Mouse (Mus musculus) skeletal muscle tissue, adult 2 months (tissue): ENCODE results near the gene Per1.
A peak's percentile ranks its signal among the peaks of the same experiment; 100 is the strongest.

ENCODE experiments used
- DNase-seq: peaks from one replicate; pipeline ENCODE4 v3.0.0-alpha.2; 2012; ENCODE audit warnings: low read depth, low spot score

Per1 gene

DNA sequence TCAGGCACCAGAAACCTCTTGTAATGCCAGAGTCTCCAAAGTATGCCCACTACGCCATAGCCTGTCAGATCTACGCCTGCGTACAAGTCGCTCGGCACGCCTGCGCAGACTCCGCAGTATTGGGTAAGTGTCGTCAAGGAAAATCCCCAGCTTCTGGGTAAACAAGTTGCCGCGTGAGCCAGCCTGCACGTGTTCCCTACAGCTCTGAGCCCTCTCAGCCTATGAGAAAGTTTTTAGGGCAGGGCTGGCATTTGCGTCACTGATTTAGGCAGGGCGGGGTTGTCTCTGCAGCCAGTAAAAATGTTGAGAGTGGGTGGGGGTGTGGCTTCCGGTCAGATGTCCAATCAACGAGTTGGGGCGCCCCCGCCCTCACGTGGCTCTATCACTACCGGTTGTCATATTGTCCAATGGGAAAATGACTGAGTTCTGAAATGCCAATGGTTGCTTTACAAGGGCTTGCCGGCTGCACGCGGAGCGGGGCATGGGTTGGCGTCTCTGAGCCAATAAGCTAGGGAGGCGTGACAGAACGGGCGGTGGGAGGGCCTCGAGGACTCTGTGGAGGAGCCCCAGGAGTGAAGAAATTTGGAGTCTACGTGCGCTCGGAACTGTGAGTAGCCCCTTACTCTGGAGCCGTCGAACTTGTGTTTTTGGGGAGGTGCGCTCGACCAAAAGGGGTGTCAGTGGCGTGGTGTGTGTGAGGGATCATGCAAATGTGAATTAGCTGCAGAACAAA lies at the start of gene Per1:
Gene Per1, plus strand, starts transcription at position 521 of the 733 bp plus-strand sequence.
- peak; percentile 100 for DNase-seq

- DNase-seq, result peak; percentile 75
Observed at GRCm38 (mm10) chr11:69045531-69046394, 49.3 kb upstream of the Per1 start, which contains the start of gene Aurkb. Gene Aurkb, plus strand, starts transcription at chr11:69045647.

DNA sequence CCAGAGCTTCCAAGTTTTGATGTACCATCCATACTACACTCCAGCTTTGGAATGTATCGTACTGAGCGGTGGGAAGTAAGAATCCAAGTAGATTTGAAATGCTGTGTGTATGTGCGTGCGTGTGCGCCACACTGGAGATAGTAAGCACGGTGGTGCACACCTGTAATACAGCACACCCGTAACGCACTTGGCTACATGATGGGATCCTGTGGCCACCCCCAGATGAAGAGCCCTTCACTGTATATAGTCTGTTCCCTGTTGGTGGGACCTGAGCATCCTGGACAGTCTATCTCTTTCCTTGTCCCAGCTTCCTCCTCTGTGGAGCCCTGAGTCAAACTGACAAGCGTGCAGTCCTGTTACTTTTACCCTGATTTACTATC lies 48.6 kb upstream of the Per1 start:
- no peak for DNase-seq

DNA sequence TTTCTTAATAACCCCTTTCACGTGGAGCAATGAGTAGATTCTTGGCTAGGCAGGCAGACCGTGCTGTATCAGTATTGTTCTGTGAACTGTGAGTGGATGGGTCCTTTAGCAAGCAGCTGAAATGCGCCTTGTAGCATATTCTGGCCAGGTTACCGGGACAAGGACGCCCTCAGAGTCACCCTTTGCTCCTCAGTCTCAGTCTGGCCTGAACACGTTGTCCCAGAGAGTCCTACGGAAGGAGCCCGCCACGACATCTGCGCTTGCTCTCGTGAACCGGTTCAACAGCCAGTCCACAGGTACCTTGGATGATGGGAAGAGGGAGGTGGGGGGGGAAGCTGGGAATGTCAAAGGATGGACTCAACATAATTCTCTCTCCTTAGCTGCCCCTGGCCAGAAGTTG lies 47.4 kb upstream of the Per1 start:
- no peak for DNase-seq

DNA sequence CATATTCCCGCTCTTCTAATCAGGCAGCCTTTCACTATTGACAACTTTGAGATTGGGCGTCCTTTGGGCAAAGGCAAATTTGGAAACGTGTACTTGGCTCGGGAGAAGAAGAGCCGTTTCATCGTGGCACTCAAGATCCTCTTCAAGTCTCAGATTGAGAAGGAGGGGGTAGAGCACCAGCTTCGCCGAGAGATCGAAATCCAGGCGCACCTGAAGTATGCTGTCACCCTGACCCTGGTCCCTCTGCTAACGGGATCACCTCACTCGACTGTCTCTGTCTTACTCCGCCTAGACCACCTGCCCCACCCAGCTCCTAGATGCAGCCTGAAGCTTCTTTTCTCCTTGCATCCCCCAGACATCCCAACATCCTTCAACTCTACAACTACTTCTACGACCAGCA lies 46.9 kb upstream of the Per1 start:
- no peak for DNase-seq

- DNase-seq, result no peak
Observed at GRCm38 (mm10) chr11:69050748-69051147, 44.3 kb upstream of the Per1 start.

GRCm38 (mm10) chr11:69051771-69052170 lies 43.2 kb upstream of the Per1 start:
- no peak for DNase-seq

DNA sequence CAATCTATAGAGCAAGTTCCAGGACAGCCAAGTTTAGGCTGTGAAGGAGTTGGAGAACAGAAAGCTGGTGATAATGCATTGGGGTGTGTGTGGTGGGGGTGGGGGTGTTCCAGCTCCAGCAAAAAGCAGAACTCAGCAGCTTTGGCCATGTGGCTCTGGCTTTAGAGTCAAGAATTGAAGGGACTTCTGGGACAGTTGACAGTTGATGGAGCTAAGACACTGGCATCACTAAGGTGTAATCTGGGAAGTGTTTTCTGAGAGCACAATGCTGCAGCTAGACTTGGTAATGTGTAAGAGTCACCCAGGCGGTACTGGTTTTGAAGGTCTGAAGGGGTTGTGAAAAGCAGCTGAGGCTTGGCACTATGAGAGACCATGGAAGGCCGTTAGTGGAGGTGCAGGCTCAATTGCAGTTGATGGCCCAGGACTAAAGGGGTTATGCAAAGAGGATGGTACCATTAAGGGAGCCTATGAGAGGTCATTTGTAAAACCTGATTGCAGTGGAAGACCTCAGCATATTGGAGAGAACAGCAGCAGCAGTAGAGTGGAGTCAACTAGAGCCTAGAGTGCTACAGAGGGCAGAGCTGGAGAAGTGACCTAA lies 42.1 kb upstream of the Per1 start:
- no peak for DNase-seq

DNA sequence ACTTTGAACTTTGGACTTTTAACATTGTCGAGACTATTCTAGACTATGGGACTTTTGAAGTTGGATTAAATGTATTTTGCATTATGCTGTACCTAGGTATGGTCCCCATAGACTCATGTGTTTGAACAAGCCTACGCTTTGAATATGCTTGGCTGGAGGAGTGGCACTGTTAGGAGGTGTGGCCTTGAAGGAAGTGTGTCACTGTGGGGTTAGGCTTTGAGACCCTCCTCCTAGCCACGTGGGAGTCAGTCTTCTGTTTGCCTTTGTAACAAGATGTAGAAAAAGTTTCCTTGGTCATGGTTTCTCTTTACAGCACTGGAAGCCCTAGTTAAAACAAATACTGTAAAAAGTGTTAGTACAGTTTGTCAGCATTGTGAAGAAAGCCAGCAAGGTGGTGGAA lies 41.2 kb upstream of the Per1 start:
- no peak for DNase-seq

DNA sequence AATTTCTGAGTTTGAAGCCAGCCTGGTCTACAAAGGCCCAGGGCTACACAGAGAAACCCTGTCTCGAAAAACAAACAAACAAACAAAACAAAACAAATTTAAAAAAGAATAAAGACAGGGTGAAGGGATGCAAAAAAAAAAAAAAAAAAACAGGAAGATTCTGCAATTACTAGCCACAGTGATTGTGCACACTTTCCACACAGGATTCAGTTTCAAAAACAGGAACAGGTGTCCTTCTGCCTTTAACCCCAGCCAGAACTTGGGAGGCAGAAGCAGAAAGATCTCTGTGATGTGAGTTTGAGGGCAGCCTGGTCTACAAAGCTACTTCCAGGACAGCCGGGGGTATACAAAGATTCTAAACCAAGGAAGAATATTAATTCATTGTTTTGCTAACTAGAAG lies 36.8 kb upstream of the Per1 start:
- no peak for DNase-seq

- DNase-seq, result no peak
Observed at GRCm38 (mm10) chr11:69058729-69059356, 36.2 kb upstream of the Per1 start.

DNA sequence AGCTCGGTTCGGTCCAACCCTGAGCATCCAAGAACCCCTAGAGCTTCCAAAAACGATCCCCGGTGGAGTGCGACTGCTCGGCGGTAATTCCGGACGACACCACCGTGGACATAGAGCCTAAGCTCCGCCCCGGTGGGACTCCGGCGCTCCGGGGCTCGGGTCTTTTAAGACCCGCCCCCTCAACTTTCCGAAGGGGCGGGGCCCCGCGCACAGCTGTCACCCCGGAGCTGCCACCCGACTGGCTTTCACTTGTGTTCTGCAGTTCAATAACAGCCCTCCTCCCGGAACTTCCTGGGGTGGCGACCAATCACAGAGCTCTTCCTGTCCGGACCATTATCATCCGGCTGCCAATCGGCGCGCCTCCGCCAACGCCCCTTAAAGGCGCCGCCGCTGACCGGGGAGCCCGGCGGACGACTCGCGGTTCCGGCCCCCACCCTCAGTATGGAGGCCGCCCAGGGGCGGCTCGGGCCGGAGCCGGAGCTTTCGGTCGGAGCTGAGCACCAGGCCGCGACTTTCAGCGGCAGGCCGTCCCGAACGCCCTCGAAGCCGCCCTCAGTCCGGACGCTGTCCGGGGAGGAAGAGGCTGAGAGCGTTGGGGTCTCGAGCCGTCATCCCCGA lies 35.6 kb upstream of the Per1 start, which contains the start of gene Borcs6:
Gene Borcs6, plus strand, starts transcription at position 361 of the 618 bp plus-strand sequence.
- DNase-seq, result peak; percentile 99

GRCm38 (mm10) chr11:69059975-69060411 lies 35.0 kb upstream of the Per1 start:
- no peak for DNase-seq

- DNase-seq, result no peak
Observed at GRCm38 (mm10) chr11:69060448-69061254, 34.4 kb upstream of the Per1 start.

GRCm38 (mm10) chr11:69061255-69061912 lies 33.6 kb upstream of the Per1 start:
- no peak for DNase-seq

DNA sequence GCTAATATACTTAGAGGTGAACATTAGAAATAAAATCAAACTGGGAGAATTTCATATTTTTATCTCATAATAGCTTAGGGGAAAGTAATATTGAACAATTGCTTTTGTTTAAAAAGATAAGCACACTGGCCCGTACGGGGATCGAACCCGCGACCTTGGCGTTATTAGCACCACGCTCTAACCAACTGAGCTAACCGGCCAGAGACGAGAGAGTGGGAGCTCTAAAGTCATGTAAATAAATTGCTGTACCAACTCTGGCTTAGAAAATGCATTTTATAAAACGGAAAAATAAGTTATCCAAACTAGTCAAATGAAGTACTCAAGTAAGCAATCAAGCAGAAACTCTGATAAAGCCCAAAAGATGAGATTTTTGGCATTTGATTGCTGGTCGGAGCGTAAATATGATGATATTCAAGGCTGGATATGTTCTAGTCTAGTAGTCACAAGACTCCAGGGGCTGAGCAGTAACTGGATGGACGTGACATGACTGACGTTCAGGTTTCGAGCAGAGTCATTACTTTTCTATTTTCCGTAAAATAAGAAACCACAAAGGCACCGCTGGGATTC lies 32.7 kb upstream of the Per1 start:
- DNase-seq, result peak; percentile 74

- DNase-seq, result peak; percentile 95
Observed at GRCm38 (mm10) chr11:69062761-69063224, 32.2 kb upstream of the Per1 start.

- DNase-seq, result peak; percentile 85
Observed at GRCm38 (mm10) chr11:69063413-69064201, 31.4 kb upstream of the Per1 start.
